Mouse (Mus musculus) splenic B cell, adult 2 months (primary cell): ENCODE results near the gene Olfr172.

ENCODE experiments used
- DNase-seq: peaks from one replicate; pipeline ENCODE4 v3.0.0-alpha.2; 2011; ENCODE audit warnings: low read depth, low spot score
- H3K27me3 ChIP-seq: 2 replicates; pipeline ENCODE4 v1.6.1; 2012; ENCODE audit warnings: mild to moderate bottlenecking, low read length, moderate library complexity, mixed read lengths; ENCODE audit not compliant: control insufficient read depth, poor library complexity, insufficient read depth, severe bottlenecking
- H3K36me3 ChIP-seq: 2 replicates; pipeline ENCODE4 v1.6.1; 2012; ENCODE audit warnings: mild to moderate bottlenecking, low read length, moderate library complexity, mixed read lengths; ENCODE audit not compliant: control insufficient read depth, poor library complexity, insufficient read depth, severe bottlenecking

Gene Olfr172

GRCm38 (mm10) chr16:58763076-58763475, at the start of gene Olfr172:
Olfr172 (minus strand) TSS chr16:58763176.
- H3K36me3 ChIP-seq: no peaks in the 10 kb centered on the region
- H3K27me3 ChIP-seq: no peaks in the 10 kb centered on the region
- DNase-seq: no peak

- no peak for DNase-seq
- Histone ChIP-seq H3K36me3 (no peaks in the 10 kb centered on the region), H3K27me3 (no peaks in the 10 kb centered on the region)
Observed at GRCm38 (mm10) chr16:58800168-58800567, 37.2 kb upstream of the Olfr172 start, which contains the start of gene Olfr173. Olfr173 (minus strand) TSS chr16:58800268.

GRCm38 (mm10) chr16:58756191-58756590, 6.8 kb downstream of the Olfr172 start:
- no peaks in the 10 kb centered on the region for H3K27me3 ChIP-seq
- no peaks in the 10 kb centered on the region for H3K36me3 ChIP-seq
- no peak for DNase-seq

GRCm38 (mm10) chr16:58751314-58751713, 11.7 kb downstream of the Olfr172 start:
- peak; percentile 40 for DNase-seq
- H3K27me3 ChIP-seq: no peaks in the 10 kb centered on the region

GRCm38 (mm10) chr16:58746715-58747114, 16.3 kb downstream of the Olfr172 start:
- Histone ChIP-seq H3K36me3 (no peaks in the 10 kb centered on the region), H3K27me3 (no peaks in the 10 kb centered on the region)
- no peak for DNase-seq

More at GRCm38 (mm10) chr16:58751314-58751713, 11.7 kb downstream of the Olfr172 start:
- no peaks in the 10 kb centered on the region for H3K36me3 ChIP-seq

- no peak for DNase-seq
- Histone ChIP-seq H3K27me3 (no peaks in the 10 kb centered on the region), H3K36me3 (peaks cover 2% of the 10 kb centered on the region; the same call in 1 of the 2 replicates)
Observed at GRCm38 (mm10) chr16:58740751-58741150, 22.2 kb downstream of the Olfr172 start.

- no peak for DNase-seq
- peaks cover 7% of the 10 kb centered on the region for H3K36me3 ChIP-seq
Observed at GRCm38 (mm10) chr16:58738800-58739199, 24.2 kb downstream of the Olfr172 start.

GRCm38 (mm10) chr16:58738205-58738604, 24.8 kb downstream of the Olfr172 start:
- peaks cover 7% of the 10 kb centered on the region for H3K36me3 ChIP-seq
- peak; percentile 25 for DNase-seq
- no peaks in the 10 kb centered on the region for H3K27me3 ChIP-seq

More at GRCm38 (mm10) chr16:58738800-58739199, 24.2 kb downstream of the Olfr172 start:
- H3K27me3 ChIP-seq: no peaks in the 10 kb centered on the region

GRCm38 (mm10) chr16:58728176-58728671, 34.8 kb downstream of the Olfr172 start:
- Histone ChIP-seq H3K27me3 (no peaks in the 10 kb centered on the region), H3K36me3 (peaks cover 8% of the 10 kb centered on the region)
- DNase-seq: no peak

GRCm38 (mm10) chr16:58727477-58728131, 35.4 kb downstream of the Olfr172 start, which contains the start of gene Cldnd1:
Cldnd1 (plus strand) TSS chr16:58727910.
- H3K27me3 ChIP-seq: no peaks in the 10 kb centered on the region
- peaks cover 5% of the 10 kb centered on the region for H3K36me3 ChIP-seq
- DNase-seq: peak; percentile 96

- Histone ChIP-seq H3K36me3 (peaks cover 4% of the 10 kb centered on the region; the same call in 1 of the 2 replicates), H3K27me3 (no peaks in the 10 kb centered on the region)
- no peak for DNase-seq
Observed at GRCm38 (mm10) chr16:58726680-58727476, 36.1 kb downstream of the Olfr172 start.

- DNase-seq: no peak
- H3K27me3 ChIP-seq: no peaks in the 10 kb centered on the region
Observed at GRCm38 (mm10) chr16:58722292-58722691, 40.7 kb downstream of the Olfr172 start.

GRCm38 (mm10) chr16:58718666-58719120, 44.3 kb downstream of the Olfr172 start, which contains the start of gene Gpr15:
Gpr15 (minus strand) TSS chr16:58719070.
- H3K36me3 ChIP-seq: no peaks in the 10 kb centered on the region
- no peaks in the 10 kb centered on the region for H3K27me3 ChIP-seq
- DNase-seq: no peak

More at GRCm38 (mm10) chr16:58722292-58722691, 40.7 kb downstream of the Olfr172 start:
- H3K36me3 ChIP-seq: no peaks in the 10 kb centered on the region

GRCm38 (mm10) chr16:58715018-58715417, 48.0 kb downstream of the Olfr172 start:
- no peaks in the 10 kb centered on the region for H3K27me3 ChIP-seq
- H3K36me3 ChIP-seq: no peaks in the 10 kb centered on the region
- DNase-seq: no peak

GRCm38 (mm10) chr16:58713128-58713527, 49.8 kb downstream of the Olfr172 start:
- no peak for DNase-seq
- Histone ChIP-seq H3K27me3 (no peaks in the 10 kb centered on the region), H3K36me3 (no peaks in the 10 kb centered on the region)
